ENCODE assay signal across 8 mouse cellular contexts in genomic region chr5:25086234-25086633, GRCm38 (mm10). TPM values are rescaled to one million over a fixed set of nuclear protein-coding genes. Genes with fewer than 3 reads are reported as not detected.
A peak's percentile ranks its signal among the peaks of the same experiment; 100 is the strongest.
DNase-seq lines count a peak whose midpoint lies in the region; ATAC-seq and TF ChIP-seq lines count a peak whose summit lies in the region.

No protein-coding gene starts in this region.

- H3K9ac ChIP-seq in hindbrain, embryonic 16.5 days (ENCODE audit: low read depth, low read length): no peak overlapping the region
- H3K9ac ChIP-seq in hindbrain, embryonic 11.5 days (ENCODE audit: low read depth, low read length): no peak overlapping the region
- no peak overlapping the region for H3K9ac ChIP-seq in heart, embryonic 13.5 days

- ATAC-seq in hindbrain, embryonic 16.5 days: peak; percentile 63
- no peak for ATAC-seq in hindbrain, embryonic 11.5 days (ENCODE audit: low FRiP score)
- peak; percentile 42 for ATAC-seq in Patski
- ATAC-seq in heart, embryonic 13.5 days (ENCODE audit: extremely low read depth, insufficient number of reproducible peaks, low FRiP score, low TSS enrichment): no peak

- no peak for DNase-seq in hindbrain, embryonic 11.5 days (ENCODE audit: low spot score)
- DNase-seq in Patski (ENCODE audit: low read depth, low spot score): peak; percentile 82
- DNase-seq in cerebellum, postnatal 25 days: peak; percentile 71 to 81
- peak; percentile 78 to 85 for DNase-seq in lung, adult 18-20 months
- DNase-seq in skeletal muscle tissue, adult 2 months (ENCODE audit: low read depth, low spot score): peak; percentile 67
- DNase-seq in c-Kit-positive CD71-positive TER-119-positive erythroid progenitor cells, embryonic 14.5 days (ENCODE audit: low spot score): no peak

- TF ChIP-seq CTCF in Patski (IDR thresholded peaks at IDR 0.05): no peak

- POLR2A ChIA-PET in Patski (lab: Charles Lee): no interaction called here

- WGBS in hindbrain, embryonic 16.5 days: 40% methylated on average over 4 of the region's 4 CpGs
- 62% methylated on average over 4 of the region's 4 CpGs for WGBS in hindbrain, embryonic 11.5 days
- WGBS in heart, embryonic 13.5 days: 28% methylated on average over 4 of the region's 4 CpGs

- no peaks in the 10 kb centered on the region; the same call in 1 of the 2 replicates for H3K4me1 ChIP-seq in hindbrain, embryonic 16.5 days (ENCODE audit: control insufficient read depth, insufficient read depth, low read depth, low read length)
- no peaks in the 10 kb centered on the region for H3K4me1 ChIP-seq in hindbrain, embryonic 11.5 days (replicated peaks; ENCODE audit: control insufficient read depth, insufficient read depth, low read length)
- H3K4me1 ChIP-seq in heart, embryonic 13.5 days: peaks cover 48% of the 10 kb centered on the region

- H3K4me3 ChIP-seq in hindbrain, embryonic 16.5 days (ENCODE audit: low read length): no peak overlapping the region
- no peak overlapping the region for H3K4me3 ChIP-seq in hindbrain, embryonic 11.5 days (ENCODE audit: low read depth, low read length)
- no peak overlapping the region for H3K4me3 ChIP-seq in heart, embryonic 13.5 days

- no peaks in the 10 kb centered on the region for H3K36me3 ChIP-seq in hindbrain, embryonic 16.5 days (ENCODE audit: control insufficient read depth, insufficient read depth, low read length)
- no peaks in the 10 kb centered on the region for H3K36me3 ChIP-seq in hindbrain, embryonic 11.5 days (ENCODE audit: control insufficient read depth, insufficient read depth, low read length)
- H3K36me3 ChIP-seq in heart, embryonic 13.5 days: no peaks in the 10 kb centered on the region

- in situ Hi-C loops in Patski (cut with MboI; ENCODE audit: low pct_unique_long_range_greater_than_20kb): no loop called here

- 0 out of 2 replicates have a peak overlapping the region, but pooled peaks have one; percentile 3 for H3K4me2 ChIP-seq in hindbrain, embryonic 16.5 days (ENCODE audit: low read length)
- H3K4me2 ChIP-seq in hindbrain, embryonic 11.5 days (replicated peaks; ENCODE audit: low read depth, low read length): no peak overlapping the region
- no peak overlapping the region for H3K4me2 ChIP-seq in heart, embryonic 13.5 days

- H3K27me3 ChIP-seq in hindbrain, embryonic 16.5 days (replicated peaks; ENCODE audit: control insufficient read depth, insufficient read depth, low read length): no peaks in the 10 kb centered on the region
- H3K27me3 ChIP-seq in hindbrain, embryonic 11.5 days (ENCODE audit: control insufficient read depth, insufficient read depth, low read length): no peaks in the 10 kb centered on the region
- H3K27me3 ChIP-seq in Patski: no peaks in the 10 kb centered on the region
- no peaks in the 10 kb centered on the region for H3K27me3 ChIP-seq in heart, embryonic 13.5 days (replicated peaks)

- peak overlapping the region; percentile 9; the same call in 1 of the 2 replicates for H3K27ac ChIP-seq in hindbrain, embryonic 16.5 days (ENCODE audit: low read depth, low read length)
- H3K27ac ChIP-seq in hindbrain, embryonic 11.5 days (ENCODE audit: low read depth, low read length): no peak overlapping the region
- peak overlapping the region; percentile 42; the same call in 1 of the 2 replicates for H3K27ac ChIP-seq in heart, embryonic 13.5 days (replicated peaks)

- H3K9me3 ChIP-seq in hindbrain, embryonic 16.5 days (ENCODE audit: control insufficient read depth, low read length): no peaks in the 10 kb centered on the region
- no peaks in the 10 kb centered on the region for H3K9me3 ChIP-seq in hindbrain, embryonic 11.5 days (ENCODE audit: control insufficient read depth, low read length)
- no peaks in the 10 kb centered on the region for H3K9me3 ChIP-seq in heart, embryonic 13.5 days

- CTCF ChIA-PET in Patski (lab: Charles Lee): interaction anchor here (1.0 kb wide), 1 partner anchor 64 kb away, joined by 3 read pairs; no protein-coding TSS in a partner anchor

RNA-seq across cellular contexts. Expression of gene Prkag2, which starts 14.2 kb away (rescaled TPM):
- polyA plus RNA-seq in hindbrain, embryonic 16.5 days (2015; fragmentation: Nextera tagmentation; extraction: Ambion mirVana): 96.6 and 111 TPM in 2 replicates
- polyA plus RNA-seq in hindbrain, embryonic 11.5 days (2014; fragmentation: Nextera tagmentation; extraction: Ambion mirVana): 56.7 and 57.3 TPM in 2 replicates
- polyA plus RNA-seq in Patski (2021): 37.7 TPM
- 83.7 and 90.0 TPM in 2 replicates for polyA plus RNA-seq in heart, embryonic 13.5 days (2015; fragmentation: Nextera tagmentation; extraction: Ambion mirVana)

Comparison
In these comparisons a context has a peak if more than half of its experiments do, and no peak if none do; other contexts are left out.
1. ATAC-seq: peak in hindbrain, embryonic 16.5 days (single experiment) and Patski (single experiment); none in hindbrain, embryonic 11.5 days (single experiment) and heart, embryonic 13.5 days (single experiment).
2. DNase-seq: peak in Patski (single experiment), cerebellum, postnatal 25 days (2 of 2), lung, adult 18-20 months (2 of 2) and skeletal muscle tissue, adult 2 months (single experiment); none in hindbrain, embryonic 11.5 days (single experiment) and c-Kit-positive CD71-positive TER-119-positive erythroid progenitor cells, embryonic 14.5 days (single experiment).